Mouse (Mus musculus) layer of hippocampus, adult 8-10 months (tissue): ENCODE measurements around the gene Myl4. TPM values are rescaled to one million over a fixed set of nuclear protein-coding genes. Genes with fewer than 3 reads are reported as not detected.
"Not testable (repeated sequence)": the region's sequence is repeated elsewhere in the genome, so short reads cannot be mapped to it uniquely, and the experiment has no call there.

Source experiments
- DNase-seq, 2 experiments: peaks; one replicate each; pipeline ENCODE4 v3.0.0; 2022; ENCODE audit warnings: low spot score in 2 of 2
- total RNA-seq, 4 experiments: library from RNA; stranded (reverse); gene quantifications; 2 replicates each; pipeline ENCODE4 v1.2.4; 2022

Gene Myl4
- 1 to 10 TPM; 1.9 to 3.4 (median 2.7) TPM for total RNA-seq

DNA sequence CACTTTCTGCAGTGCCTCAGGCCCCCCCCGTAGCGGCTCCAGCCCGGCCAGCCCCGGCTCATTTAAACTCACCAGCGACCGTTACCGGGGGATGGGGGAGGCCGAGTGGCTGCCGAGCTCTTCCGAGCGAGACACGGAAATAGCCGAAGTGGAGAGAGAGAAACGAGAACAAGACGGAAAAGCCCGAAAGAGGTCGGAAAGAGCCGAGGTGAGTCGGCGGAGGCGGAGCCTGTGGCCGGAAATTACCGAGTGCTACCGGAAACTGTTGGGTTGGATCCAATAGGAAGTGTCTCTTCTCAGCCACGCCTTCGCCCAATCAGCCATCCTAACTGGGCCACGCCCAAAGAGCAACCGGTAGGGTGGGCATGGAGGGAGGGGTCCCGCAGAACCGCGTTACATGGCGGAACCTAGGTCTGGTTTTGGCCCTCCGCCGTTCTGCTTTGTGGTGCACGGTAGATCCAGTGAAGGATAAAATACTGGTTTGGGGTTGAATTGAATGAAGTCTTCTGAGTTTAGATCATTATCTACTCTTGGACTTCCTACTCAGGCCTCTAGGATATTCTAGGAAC, at the start of gene Myl4, which contains the start of gene Cdc27:
TSS of gene Myl4 (plus strand) at position 258 of the 569 bp plus-strand sequence.
TSS of gene Cdc27 (minus strand) at position 215 of the 569 bp plus-strand sequence.
- peak; percentile 99 to 100 for DNase-seq

DNA sequence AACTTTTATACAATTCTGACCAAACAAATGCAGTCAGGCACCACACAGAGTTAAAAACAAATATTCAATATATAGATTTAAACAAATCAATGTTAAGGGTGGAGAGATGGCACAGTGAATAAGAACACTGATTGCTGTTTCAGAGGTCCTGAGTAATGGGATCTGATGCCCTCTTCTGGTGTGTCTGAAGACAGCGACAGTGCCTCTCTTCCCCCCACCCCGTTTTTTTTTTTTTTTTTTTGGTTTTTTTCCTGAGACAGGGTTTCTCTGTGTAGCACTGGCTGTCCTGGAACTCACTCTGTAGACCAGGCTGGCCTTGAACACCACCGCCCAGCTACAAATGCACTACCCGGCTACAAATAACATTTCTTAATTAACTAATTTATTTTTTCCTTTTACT, 42.0 kb upstream of the Myl4 start:
- no peak for DNase-seq

DNA sequence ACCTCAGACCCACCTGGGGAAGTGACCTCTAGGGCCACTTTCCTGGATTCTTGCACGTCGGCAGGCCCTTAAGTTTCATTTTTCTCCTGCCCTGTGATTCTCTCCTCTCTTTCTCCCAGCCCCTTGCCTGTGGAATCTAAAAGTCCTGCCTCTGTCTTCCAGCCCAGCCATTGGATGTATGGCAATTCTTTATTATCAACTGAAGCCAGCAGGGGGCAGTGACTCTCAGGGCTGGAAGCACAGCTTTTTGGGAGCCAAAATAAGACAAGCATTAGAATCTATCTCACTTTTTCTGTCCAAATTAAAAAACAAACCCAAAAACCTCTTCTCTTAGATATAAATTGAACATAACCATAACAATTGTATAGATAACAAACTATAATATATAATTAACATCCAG, 39.9 kb upstream of the Myl4 start:
- no peak for DNase-seq

DNA sequence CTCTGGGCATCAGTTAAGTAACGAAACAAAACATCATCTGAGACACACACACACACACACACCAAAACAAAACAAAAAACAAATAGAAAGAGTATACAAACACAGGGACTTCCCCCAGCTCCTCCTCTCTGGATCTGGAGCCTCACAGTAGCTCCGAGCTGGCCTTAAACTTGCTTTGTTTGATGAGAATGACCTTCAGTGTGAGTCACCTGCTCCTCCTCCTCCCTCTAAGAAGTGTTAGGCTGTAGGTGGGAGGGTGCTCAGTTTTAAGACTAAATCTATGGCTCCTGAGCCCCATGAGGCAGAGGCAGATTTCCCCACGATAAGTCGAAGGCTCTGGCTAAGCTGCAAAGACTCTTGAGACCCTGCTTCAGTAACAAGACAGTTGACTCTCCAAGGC, 38.0 kb upstream of the Myl4 start:
- DNase-seq: no peak

DNA sequence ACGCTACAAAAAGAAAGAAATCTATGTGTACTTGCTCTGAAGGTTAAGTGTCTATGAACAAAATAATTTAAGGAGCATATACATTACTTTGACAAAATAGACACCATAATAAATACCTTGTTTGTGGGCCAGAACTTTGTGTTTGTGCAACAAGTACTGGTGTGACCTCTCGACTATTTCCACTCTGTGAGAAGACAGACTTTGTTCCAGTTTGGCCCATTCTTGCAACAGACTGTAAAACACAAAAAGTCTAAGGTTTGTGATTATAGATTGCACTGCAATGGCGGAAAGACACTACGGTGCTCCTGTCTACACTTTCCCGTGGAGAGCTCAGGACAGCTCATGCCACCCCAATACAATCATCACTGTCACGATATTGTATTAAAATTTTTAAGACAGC, 24.5 kb upstream of the Myl4 start:
- no peak for DNase-seq

DNA sequence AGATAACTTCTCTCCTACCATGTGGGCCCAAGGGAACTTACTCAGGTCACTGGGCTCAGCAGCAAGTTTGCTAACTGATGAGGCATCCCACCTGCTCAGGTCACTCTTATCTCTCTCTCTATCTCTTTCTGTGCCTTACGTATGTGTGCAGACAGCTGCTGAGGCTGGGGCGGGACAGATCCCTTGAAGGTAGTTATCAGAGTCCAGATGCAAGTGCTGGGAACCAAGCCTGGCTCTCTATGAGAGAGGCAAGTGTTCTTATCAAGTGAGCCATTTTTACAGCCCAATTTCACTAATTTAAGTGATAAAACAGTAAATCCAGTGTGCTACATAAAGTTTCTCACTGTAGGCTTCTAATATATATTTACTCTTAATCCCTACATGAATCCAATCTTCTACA, 13.6 kb upstream of the Myl4 start:
- no peak for DNase-seq

DNA sequence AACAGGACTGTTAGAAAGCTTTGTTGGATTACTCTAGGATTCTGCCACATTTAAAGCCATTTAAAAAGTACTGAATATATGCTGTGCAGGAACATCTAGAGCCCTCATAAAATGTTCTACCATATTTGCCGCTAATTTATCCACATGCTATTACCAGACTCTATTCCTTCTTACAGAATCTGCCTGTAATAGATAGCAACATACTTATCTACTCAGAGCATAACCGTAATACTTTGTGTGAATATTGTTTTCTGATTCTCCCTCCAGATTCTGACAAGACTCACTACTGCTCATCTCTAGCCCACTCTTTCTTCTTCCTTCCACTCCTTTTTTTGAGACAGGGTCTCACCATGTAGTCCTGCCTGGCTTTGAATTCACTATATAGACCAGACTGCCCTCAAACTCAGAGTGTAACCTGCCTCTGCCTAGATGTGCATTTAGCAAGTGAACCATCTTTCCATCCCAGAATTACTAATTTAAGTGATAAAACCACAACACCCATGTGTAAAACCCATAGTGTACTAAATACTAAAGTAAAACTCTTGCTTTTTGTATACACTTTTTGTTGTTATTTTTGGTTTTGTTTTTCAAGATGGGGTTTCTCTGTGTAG, 12.4 kb upstream of the Myl4 start:
- DNase-seq: no peak

DNA sequence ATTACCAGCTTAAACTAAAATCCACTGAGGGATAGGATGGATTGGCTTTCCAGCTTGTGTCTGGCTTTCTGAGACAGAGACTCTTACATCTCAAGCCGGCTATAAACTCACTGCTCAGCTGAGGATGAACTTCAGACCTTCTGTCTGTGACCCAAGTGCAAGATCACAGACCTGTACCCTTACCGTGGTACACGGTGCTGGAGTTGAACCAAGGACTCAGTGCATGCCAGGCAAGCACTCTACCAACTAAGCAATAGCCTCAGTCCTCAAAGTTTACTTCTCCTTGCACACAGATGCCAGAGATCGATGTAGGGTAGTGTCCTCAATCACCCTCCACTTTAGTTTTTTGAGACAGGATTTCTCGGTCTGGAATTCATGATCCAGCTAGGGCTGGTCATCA, 10.7 kb upstream of the Myl4 start:
- no peak for DNase-seq

DNA sequence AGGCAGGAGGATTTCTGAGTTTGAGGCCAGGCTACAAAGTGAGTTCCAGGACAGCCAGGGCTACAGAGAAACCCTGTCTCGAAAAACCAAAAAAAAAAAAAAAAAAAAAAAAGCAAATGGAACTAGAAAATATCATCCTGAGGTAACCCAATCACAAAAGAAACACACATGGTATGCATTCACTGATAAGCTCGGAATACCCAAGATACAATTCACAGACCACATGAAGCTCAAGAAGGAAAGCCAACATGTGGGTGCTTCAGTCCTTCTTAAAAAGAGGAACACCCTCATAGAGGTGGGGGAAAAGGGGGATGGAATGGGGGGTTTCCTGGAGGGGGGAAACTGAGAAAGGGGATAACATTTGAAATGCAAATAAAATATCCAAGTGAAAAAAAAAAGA, 7.1 kb upstream of the Myl4 start:
- DNase-seq: not testable (repeated sequence)

DNA sequence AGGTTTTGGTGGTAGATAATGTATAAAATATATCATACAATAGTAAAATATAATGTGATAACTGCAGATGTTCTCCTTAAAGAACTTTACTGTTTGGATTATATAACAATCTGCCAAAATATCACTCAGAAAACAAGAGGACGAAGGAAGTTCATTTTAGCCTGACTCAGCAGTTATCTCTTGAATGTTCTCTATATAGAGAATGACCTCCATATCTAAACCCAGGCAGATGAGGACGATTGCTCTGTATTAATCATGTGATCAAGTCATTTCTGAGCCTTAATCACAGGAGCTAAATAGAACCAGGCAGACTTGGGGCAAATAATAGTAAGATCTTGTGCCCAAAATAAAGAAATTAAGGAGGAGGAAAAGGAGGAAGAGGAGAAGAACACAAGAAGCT, 6.0 kb upstream of the Myl4 start:
- DNase-seq: no peak

DNA sequence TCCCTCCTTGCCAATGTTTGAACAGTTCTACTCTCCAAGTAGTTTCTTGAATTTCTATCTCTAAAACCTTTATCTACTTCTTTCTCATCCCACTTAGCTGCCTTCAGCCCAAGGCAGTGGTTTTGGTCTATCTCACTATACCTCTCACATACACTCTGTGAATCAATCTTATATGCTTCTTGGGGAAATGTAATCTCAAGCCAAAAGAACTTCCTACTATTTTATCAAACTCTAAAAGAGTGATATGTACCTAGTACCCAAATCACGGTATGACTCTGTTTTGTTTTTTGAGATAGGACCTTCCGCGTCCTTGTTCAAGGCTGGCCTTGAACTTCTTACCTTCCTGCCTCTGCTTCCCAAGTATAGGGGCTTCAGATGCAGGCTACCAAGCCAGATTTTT, 3.0 kb upstream of the Myl4 start:
- no peak for DNase-seq

DNA sequence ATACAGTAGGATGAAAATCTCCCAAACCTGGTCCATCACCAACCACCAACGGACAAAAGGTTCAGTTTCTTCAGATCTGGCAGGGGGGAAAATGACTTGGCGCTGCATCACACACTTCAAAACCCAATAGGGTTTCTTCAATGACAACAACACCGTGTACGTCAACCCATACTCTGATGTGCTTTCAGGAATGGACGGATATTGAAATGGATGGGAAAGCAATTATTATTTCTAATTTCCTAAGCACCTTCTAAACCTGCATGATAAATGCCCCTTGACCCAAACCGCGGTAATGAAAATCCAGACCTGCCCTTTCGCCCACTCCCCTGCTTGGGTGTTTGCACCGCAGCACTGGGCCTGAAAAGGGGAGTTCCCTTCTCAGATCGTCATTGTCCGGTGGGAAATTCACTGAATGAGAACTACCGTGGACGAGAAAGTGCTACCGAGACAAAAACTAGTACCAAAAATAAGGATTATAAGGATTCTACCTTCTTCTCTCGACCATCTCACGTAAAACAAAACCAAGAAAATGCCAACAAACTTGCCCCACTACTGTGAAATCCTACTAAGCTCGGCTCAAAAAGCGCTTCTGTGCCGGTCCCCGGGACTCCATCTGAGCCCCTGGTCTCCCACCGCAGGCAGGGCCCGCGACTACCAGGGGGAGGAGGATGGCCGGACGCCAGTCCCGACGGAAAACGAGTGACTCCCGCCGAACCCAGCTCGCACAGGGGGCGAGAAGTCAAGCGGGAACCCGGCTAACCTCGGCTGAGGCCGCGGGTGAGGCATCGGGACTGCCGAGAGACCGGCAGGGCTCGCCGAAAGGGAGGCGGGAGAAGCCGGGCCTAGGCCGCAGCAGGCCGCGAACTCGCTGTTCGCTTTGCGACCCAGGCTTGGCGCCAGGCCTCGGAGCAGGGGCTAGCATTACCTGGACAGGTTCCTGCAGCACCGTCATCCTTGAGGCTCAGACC, 741 bp upstream of the Myl4 start:
- no peak for DNase-seq

DNA sequence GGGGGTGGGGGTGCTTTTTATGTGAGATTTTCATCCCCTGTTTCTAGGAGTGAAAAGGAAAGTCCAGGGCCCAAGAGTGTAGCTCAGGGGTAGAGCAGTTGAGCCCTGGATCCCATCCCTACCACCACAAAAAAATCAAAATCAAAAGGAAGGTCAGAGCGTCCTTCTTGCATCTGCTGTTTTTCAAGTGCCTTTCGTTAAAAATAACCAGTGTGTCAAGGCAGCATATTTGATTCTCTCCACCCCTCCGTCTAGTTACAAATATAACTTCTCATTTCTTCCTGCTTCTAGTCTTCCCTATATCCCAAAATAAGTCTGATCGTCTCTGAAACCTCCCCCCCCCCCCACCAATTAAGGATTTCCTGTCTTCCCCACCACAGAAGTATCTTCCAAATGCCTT, 7.6 kb downstream of the Myl4 start:
- DNase-seq: no peak

DNA sequence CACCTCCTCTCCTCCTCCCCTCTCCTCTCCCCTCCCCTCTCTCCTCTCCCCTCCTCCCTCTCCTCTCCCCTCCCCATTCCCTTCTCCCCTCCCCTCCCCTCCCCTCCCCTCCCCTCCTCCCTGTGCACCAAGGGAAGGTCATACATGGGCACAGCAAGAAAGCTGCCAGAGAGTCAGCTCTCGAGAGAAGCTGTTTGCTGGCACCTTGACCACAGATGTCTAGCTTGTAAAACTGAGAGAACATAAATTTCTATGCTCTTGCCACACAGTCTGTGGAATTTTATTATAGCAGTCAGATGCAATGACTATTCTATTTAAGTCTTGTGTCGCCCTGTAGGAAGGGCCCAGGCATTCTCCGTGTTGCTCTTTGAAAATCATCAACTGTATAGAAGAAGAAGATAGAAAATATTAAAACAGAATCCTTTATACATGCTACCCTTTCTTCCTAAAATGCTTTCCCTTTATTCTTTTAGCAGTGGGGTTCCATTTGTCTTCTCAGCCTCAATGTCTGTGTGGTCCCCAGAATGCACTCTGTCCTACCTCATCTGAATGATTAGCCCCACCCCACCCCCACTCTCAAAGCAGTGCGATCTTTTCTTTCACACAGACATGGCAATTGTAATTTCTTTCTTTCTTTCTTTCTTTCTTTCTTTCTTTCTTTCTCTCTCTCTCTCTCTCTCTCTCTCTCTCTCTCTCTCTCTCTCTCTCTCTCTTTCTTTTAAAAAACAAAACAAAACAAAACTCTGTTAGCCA, 8.4 kb downstream of the Myl4 start:
- no peak for DNase-seq

DNA sequence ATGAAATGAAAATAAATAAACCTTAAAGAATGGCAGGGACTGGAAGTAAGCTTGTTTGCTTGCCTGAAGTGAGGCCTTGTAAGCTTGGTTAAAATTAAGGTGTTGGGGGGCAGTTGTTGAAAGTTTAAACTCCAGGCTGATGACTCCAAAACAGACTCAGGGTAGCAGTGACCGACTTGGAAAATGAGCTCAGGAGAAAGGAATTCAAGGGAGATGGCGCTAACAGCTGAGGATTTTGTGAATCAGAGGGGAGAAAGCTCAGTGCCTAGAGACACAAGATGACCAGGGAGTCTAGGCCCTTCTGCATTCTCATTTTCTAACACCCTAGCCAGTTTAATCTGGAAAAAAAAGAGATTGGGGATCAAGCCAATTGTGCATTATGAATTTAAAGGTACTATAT, 10.5 kb downstream of the Myl4 start:
- no peak for DNase-seq

DNA sequence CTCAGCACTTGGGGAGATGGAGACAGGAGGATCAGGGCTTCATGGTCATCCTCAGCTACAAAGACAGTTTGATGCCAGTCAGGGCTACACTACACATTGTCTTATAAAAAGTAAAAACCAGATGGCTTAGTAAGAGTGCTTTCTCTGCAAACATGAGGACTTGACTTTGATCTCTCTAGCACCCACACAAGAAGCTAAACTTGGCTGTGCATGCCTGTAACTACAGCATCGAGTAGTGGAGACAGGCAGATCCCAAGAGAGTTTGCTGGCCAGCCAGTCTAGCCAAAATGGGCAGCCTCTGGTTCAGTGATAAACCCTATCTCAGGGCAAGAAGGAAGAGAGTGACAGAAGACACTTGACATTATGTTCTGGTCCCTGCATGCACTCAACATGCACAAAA, 13.0 kb downstream of the Myl4 start:
- no peak for DNase-seq

DNA sequence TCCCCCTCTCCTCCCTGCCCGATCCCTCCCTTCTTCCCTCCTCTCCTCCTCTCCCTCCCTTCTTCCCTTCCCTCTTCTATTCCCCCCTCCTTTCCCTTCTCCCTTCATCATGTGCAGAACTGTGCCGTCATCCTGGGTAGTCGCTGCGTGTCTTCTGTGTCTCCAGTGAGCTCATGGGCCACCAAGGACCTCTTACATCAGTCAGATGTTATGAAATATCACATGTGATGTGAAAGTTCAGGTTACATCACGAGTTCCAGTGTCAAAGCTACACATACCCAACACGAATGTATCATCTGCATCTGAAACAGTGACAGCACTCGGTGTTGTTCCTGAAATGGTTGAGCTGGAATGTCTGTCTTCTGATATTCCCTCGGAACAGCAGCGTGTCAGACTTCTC, 14.7 kb downstream of the Myl4 start:
- DNase-seq: no peak

DNA sequence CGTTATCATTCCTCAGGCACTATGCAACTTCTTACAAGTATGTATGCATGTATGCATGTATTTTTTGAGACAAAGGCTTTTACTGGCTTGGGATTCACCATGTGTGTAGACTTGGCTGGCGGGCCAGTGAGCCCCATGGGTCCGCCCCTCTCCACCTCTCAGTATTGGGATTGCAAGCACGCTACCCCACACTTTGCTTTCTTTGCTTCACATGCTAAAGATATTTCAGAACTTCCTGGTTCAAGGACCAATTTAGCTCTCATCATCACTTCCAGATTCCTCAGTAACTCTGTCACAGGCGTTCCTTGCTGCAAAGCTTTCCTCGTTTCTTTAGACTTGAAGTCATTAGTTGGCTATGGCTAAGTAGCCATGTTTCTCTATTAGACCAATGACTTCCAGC, 15.6 kb downstream of the Myl4 start:
- DNase-seq: no peak

DNA sequence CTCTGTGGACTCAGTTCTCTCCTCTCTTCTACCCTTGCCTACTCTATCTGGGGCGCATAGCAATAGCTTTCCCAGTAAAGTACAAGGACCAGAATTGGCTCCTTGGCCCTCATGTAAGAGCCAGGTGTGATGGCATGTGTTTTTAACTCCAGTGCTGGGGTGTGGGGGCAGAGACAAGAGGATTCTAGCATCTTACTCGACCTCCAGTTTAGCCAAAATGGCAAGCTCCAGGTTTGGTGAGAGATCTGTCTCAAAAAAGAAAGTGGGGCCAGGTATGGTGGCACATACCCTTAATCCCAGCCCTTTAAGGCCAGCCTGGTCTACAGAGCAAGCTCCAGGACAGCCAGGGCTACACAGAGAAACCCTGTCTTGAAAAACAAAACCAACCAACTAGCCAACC, 16.3 kb downstream of the Myl4 start:
- DNase-seq: no peak

DNA sequence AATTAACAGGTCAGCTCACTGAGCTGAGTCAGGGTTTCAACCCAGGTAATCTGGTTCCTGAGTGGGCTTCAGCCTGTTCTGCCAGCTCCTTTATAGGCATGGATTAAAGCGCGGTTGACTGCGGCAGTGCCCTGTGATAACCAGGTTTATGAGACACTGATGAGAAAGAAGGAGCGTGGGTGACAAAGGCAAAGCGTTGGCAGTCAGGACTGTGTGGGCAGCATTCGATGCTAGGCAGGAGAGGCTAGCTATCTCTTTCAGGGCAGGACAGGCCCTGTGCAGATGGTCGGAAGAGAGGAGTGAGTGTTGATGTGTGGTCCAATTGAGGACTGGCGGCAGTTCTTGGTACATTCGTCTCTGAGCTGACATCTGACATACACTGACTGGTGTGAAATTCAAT, 17.3 kb downstream of the Myl4 start:
- DNase-seq: no peak

DNA sequence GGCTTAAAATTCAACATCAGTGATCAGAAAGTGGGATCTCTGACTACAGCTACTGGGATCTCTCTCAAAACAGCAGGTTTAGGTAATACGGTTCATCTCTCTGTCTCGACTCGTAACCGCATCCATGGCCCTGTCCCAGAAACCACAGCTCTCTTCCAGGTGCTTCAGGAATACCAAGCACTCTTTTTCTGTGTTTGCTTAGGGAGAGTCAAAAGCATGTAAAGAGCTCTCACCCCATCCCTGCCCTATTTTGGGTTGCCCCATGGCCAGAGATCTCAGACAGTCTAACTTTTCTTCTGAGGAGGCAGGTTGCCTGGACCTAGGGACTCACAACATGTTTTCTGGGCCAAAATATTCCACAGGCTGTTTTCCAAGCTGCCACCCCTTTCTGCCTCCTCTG, 17.9 kb downstream of the Myl4 start:
- no peak for DNase-seq

DNA sequence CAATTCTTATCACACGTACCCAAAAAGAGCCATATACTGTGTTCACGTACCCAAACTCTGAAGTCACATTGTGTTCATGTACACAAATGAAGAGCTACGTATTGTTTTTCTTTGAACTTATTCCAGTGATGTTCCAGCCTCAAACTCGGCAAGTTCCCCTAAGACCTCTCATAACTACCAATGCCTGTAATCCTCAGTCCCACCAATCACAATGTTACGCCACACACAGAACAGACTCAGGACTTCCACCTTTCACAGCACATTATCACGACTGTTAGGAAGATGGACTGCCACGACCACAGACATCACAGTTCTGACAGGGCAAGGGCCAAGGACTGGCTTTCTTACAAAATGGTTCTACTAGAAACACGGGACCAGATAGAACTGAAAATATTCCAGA, 20.1 kb downstream of the Myl4 start:
- DNase-seq: not testable (repeated sequence)
